Mouse (Mus musculus): ENCODE measurements around the gene Serpinb6a. TPM values are rescaled to one million over a fixed set of nuclear protein-coding genes. Genes with fewer than 3 reads are reported as not detected.

Gene Serpinb6a
- polyA plus RNA-seq, 1 experiment from 2014 or later: 45.0 TPM

GRCm38 (mm10) chr13:34018521-34018920, 15.9 kb upstream of the Serpinb6a start:
- H3K9ac ChIP-seq (ENCODE audit: low read depth, low read length): no peak overlapping the region
- H3K4me3 ChIP-seq (ENCODE audit: low read depth, low read length): no peak overlapping the region
- no peak overlapping the region for H3K4me2 ChIP-seq
- no peaks in the 10 kb centered on the region for H3K27me3 ChIP-seq (ENCODE audit: control insufficient read depth, insufficient read depth, low read length)
- H3K27ac ChIP-seq (ENCODE audit: low read depth, low read length): no peak overlapping the region
- no peaks in the 10 kb centered on the region for H3K9me3 ChIP-seq (replicated peaks; ENCODE audit: control insufficient read depth, low read length)
- ATAC-seq (replicated peaks; ENCODE audit: insufficient number of reproducible peaks, low FRiP score, low TSS enrichment): no peak
- no peaks in the 10 kb centered on the region for H3K4me1 ChIP-seq (ENCODE audit: control insufficient read depth, insufficient read depth, low read length)
- 96% methylated on average over 1 of the region's 1 CpGs for WGBS (ENCODE audit: insufficient replicate concordance)
- H3K36me3 ChIP-seq (ENCODE audit: control insufficient read depth, insufficient read depth, low read length): peaks cover 17% of the 10 kb centered on the region

- Histone ChIP-seq H3K4me3 (ENCODE audit: low read depth, low read length) (no peak overlapping the region), H3K4me1 (ENCODE audit: control insufficient read depth, insufficient read depth, low read length) (no peaks in the 10 kb centered on the region), H3K4me2 (no peak overlapping the region), H3K9me3 (replicated peaks; ENCODE audit: control insufficient read depth, low read length) (no peaks in the 10 kb centered on the region), H3K9ac (ENCODE audit: low read depth, low read length) (no peak overlapping the region), H3K27me3 (ENCODE audit: control insufficient read depth, insufficient read depth, low read length) (no peaks in the 10 kb centered on the region), H3K36me3 (ENCODE audit: control insufficient read depth, insufficient read depth, low read length) (peaks cover 18% of the 10 kb centered on the region), H3K27ac (ENCODE audit: low read depth, low read length) (no peak overlapping the region)
- no peak for ATAC-seq (replicated peaks; ENCODE audit: insufficient number of reproducible peaks, low FRiP score, low TSS enrichment)
- 94% methylated on average over 9 of the region's 9 CpGs for whole genome bisulfite sequencing (ENCODE audit: insufficient replicate concordance)
Observed at GRCm38 (mm10) chr13:34016927-34017569, 14.5 kb upstream of the Serpinb6a start.

GRCm38 (mm10) chr13:34007234-34007633, 4.6 kb upstream of the Serpinb6a start:
- Histone ChIP-seq H3K36me3 (ENCODE audit: control insufficient read depth, insufficient read depth, low read length) (peaks cover 5% of the 10 kb centered on the region; the same call in 1 of the 2 replicates), H3K9me3 (replicated peaks; ENCODE audit: control insufficient read depth, low read length) (no peaks in the 10 kb centered on the region), H3K27me3 (ENCODE audit: control insufficient read depth, insufficient read depth, low read length) (no peaks in the 10 kb centered on the region), H3K27ac (ENCODE audit: low read depth, low read length) (no peak overlapping the region), H3K4me3 (ENCODE audit: low read depth, low read length) (no peak overlapping the region), H3K4me2 (no peak overlapping the region), H3K9ac (ENCODE audit: low read depth, low read length) (no peak overlapping the region), H3K4me1 (ENCODE audit: control insufficient read depth, insufficient read depth, low read length) (peaks cover 3% of the 10 kb centered on the region)
- 67% methylated on average over 2 of the region's 2 CpGs for WGBS (ENCODE audit: insufficient replicate concordance)
- no peak for ATAC-seq (replicated peaks; ENCODE audit: insufficient number of reproducible peaks, low FRiP score, low TSS enrichment)

- peak overlapping the region; percentile 91; the same call in 1 of the 2 replicates for H3K9ac ChIP-seq (ENCODE audit: low read depth, low read length)
- no peaks in the 10 kb centered on the region for H3K27me3 ChIP-seq (ENCODE audit: control insufficient read depth, insufficient read depth, low read length)
- no peak overlapping the region for H3K27ac ChIP-seq (ENCODE audit: low read depth, low read length)
- H3K4me1 ChIP-seq (ENCODE audit: control insufficient read depth, insufficient read depth, low read length): peaks cover 6% of the 10 kb centered on the region
- H3K4me2 ChIP-seq: peak overlapping the region; percentile 66
- WGBS (ENCODE audit: insufficient replicate concordance): 8% methylated on average over 5 of the region's 5 CpGs
- no peak for ATAC-seq (replicated peaks; ENCODE audit: insufficient number of reproducible peaks, low FRiP score, low TSS enrichment)
- H3K9me3 ChIP-seq (replicated peaks; ENCODE audit: control insufficient read depth, low read length): no peaks in the 10 kb centered on the region
- peak overlapping the region; percentile 92 for H3K4me3 ChIP-seq (ENCODE audit: low read depth, low read length)
- H3K36me3 ChIP-seq (ENCODE audit: control insufficient read depth, insufficient read depth, low read length): no peaks in the 10 kb centered on the region
Observed at GRCm38 (mm10) chr13:34003058-34003457, 464 bp upstream of the Serpinb6a start.

GRCm38 (mm10) chr13:33995197-33995596, 7.4 kb downstream of the Serpinb6a start:
- Histone ChIP-seq H3K9ac (ENCODE audit: low read depth, low read length) (no peak overlapping the region), H3K9me3 (replicated peaks; ENCODE audit: control insufficient read depth, low read length) (no peaks in the 10 kb centered on the region), H3K36me3 (ENCODE audit: control insufficient read depth, insufficient read depth, low read length) (no peaks in the 10 kb centered on the region), H3K4me1 (ENCODE audit: control insufficient read depth, insufficient read depth, low read length) (no peaks in the 10 kb centered on the region), H3K27ac (ENCODE audit: low read depth, low read length) (no peak overlapping the region), H3K27me3 (ENCODE audit: control insufficient read depth, insufficient read depth, low read length) (no peaks in the 10 kb centered on the region), H3K4me2 (no peak overlapping the region), H3K4me3 (ENCODE audit: low read depth, low read length) (no peak overlapping the region)
- ATAC-seq (replicated peaks; ENCODE audit: insufficient number of reproducible peaks, low FRiP score, low TSS enrichment): no peak
- whole genome bisulfite sequencing (ENCODE audit: insufficient replicate concordance): 17% methylated on average over 1 of the region's 1 CpGs

GRCm38 (mm10) chr13:33989625-33990024, 13.0 kb downstream of the Serpinb6a start:
- no peaks in the 10 kb centered on the region for H3K36me3 ChIP-seq (ENCODE audit: control insufficient read depth, insufficient read depth, low read length)
- H3K4me2 ChIP-seq: no peak overlapping the region
- no peaks in the 10 kb centered on the region for H3K27me3 ChIP-seq (ENCODE audit: control insufficient read depth, insufficient read depth, low read length)
- H3K9ac ChIP-seq (ENCODE audit: low read depth, low read length): no peak overlapping the region
- no peaks in the 10 kb centered on the region for H3K9me3 ChIP-seq (replicated peaks; ENCODE audit: control insufficient read depth, low read length)
- H3K4me3 ChIP-seq (ENCODE audit: low read depth, low read length): no peak overlapping the region
- no peaks in the 10 kb centered on the region for H3K4me1 ChIP-seq (ENCODE audit: control insufficient read depth, insufficient read depth, low read length)
- WGBS (ENCODE audit: insufficient replicate concordance): 80% methylated on average over 5 of the region's 5 CpGs
- no peak for ATAC-seq (replicated peaks; ENCODE audit: insufficient number of reproducible peaks, low FRiP score, low TSS enrichment)
- H3K27ac ChIP-seq (ENCODE audit: low read depth, low read length): no peak overlapping the region

GRCm38 (mm10) chr13:33966574-33966973, 36.0 kb downstream of the Serpinb6a start:
- H3K9ac ChIP-seq (ENCODE audit: low read depth, low read length): no peak overlapping the region
- H3K27me3 ChIP-seq (ENCODE audit: control insufficient read depth, insufficient read depth, low read length): no peaks in the 10 kb centered on the region
- H3K4me2 ChIP-seq: no peak overlapping the region
- H3K4me1 ChIP-seq (ENCODE audit: control insufficient read depth, insufficient read depth, low read length): peaks cover 6% of the 10 kb centered on the region
- no peak overlapping the region for H3K27ac ChIP-seq (ENCODE audit: low read depth, low read length)
- no peaks in the 10 kb centered on the region for H3K36me3 ChIP-seq (ENCODE audit: control insufficient read depth, insufficient read depth, low read length)
- no peak overlapping the region for H3K4me3 ChIP-seq (ENCODE audit: low read depth, low read length)
- no peaks in the 10 kb centered on the region for H3K9me3 ChIP-seq (replicated peaks; ENCODE audit: control insufficient read depth, low read length)
- ATAC-seq (replicated peaks; ENCODE audit: insufficient number of reproducible peaks, low FRiP score, low TSS enrichment): no peak

- no peaks in the 10 kb centered on the region for H3K27me3 ChIP-seq (ENCODE audit: control insufficient read depth, insufficient read depth, low read length)
- peak overlapping the region; percentile 68 for H3K4me2 ChIP-seq
- H3K9me3 ChIP-seq (replicated peaks; ENCODE audit: control insufficient read depth, low read length): no peaks in the 10 kb centered on the region
- H3K27ac ChIP-seq (ENCODE audit: low read depth, low read length): no peak overlapping the region; the same call in 1 of the 2 replicates
- no peak for ATAC-seq (replicated peaks; ENCODE audit: insufficient number of reproducible peaks, low FRiP score, low TSS enrichment)
- peaks cover 6% of the 10 kb centered on the region for H3K4me1 ChIP-seq (ENCODE audit: control insufficient read depth, insufficient read depth, low read length)
- H3K4me3 ChIP-seq (ENCODE audit: low read depth, low read length): peak overlapping the region; percentile 64
- no peak overlapping the region for H3K9ac ChIP-seq (ENCODE audit: low read depth, low read length)
- H3K36me3 ChIP-seq (ENCODE audit: control insufficient read depth, insufficient read depth, low read length): no peaks in the 10 kb centered on the region
- WGBS (ENCODE audit: insufficient replicate concordance): 29% methylated on average over 4 of the region's 4 CpGs
Observed at GRCm38 (mm10) chr13:33966025-33966412, 36.6 kb downstream of the Serpinb6a start.
